9 mouse cellular contexts compared by ENCODE assay signal in genomic region chr5:31194486-31195485, GRCm38 (mm10). TPM values are rescaled to one million over a fixed set of nuclear protein-coding genes. Genes with fewer than 3 reads are reported as not detected.
DNase-seq lines count a peak whose midpoint lies in the region; ATAC-seq and TF ChIP-seq lines count a peak whose summit lies in the region.
"Had no signal": no experiment of that assay in that cellular context is flagged by ENCODE, and none has a peak within 500 bp of the region (broad histone marks: within the 10 kb centered on the region; RNA-seq: fewer than 3 reads in every experiment).

No protein-coding gene starts in this region.

- no peaks in the 10 kb centered on the region for H3K9me3 ChIP-seq in heart, postnatal 0 days (replicated peaks; ENCODE audit: control insufficient read depth, low read length)
- no peaks in the 10 kb centered on the region for H3K9me3 ChIP-seq in embryonic facial prominence, embryonic 12.5 days
- H3K9me3 ChIP-seq in intestine, embryonic 15.5 days, result no peaks in the 10 kb centered on the region
- H3K9me3 ChIP-seq in midbrain, embryonic 16.5 days (replicated peaks; ENCODE audit: control insufficient read depth, low read length, poor library complexity, severe bottlenecking), result no peaks in the 10 kb centered on the region

- peaks cover 15% of the 10 kb centered on the region for H3K4me1 ChIP-seq in heart, postnatal 0 days (ENCODE audit: control insufficient read depth, insufficient read depth)
- peaks cover 18% of the 10 kb centered on the region for H3K4me1 ChIP-seq in embryonic facial prominence, embryonic 12.5 days
- H3K4me1 ChIP-seq in intestine, embryonic 15.5 days (replicated peaks), result peaks cover 17% of the 10 kb centered on the region; the same call in 1 of the 2 replicates
- H3K4me1 ChIP-seq in midbrain, embryonic 16.5 days (ENCODE audit: control insufficient read depth, insufficient read depth, low read length), result peaks cover 20% of the 10 kb centered on the region

- no peak for DNase-seq in heart, postnatal 0 days (ENCODE audit: low spot score)
- no peak for DNase-seq in heart, postnatal 4 days
- DNase-seq in T-cell, adult 2 months (ENCODE audit: low spot score), result no peak
- DNase-seq in adipocyte (ENCODE audit: low spot score), result no peak
- no peak for DNase-seq in kidney, postnatal 25 days
- DNase-seq: kidney, postnatal 4 days had no signal

- H3K4me3 ChIP-seq in heart, postnatal 0 days (ENCODE audit: low read depth, low read length), result no peak overlapping the region
- peak overlapping the region; percentile 82; the same call in 1 of the 2 replicates for H3K4me3 ChIP-seq in embryonic facial prominence, embryonic 12.5 days
- H3K4me3 ChIP-seq in intestine, embryonic 15.5 days (replicated peaks), result peak overlapping the region; percentile 67; the same call in 1 of the 2 replicates
- no peak overlapping the region for H3K4me3 ChIP-seq in midbrain, embryonic 16.5 days (ENCODE audit: low read depth, low read length)

- H3K9ac ChIP-seq in heart, postnatal 0 days (replicated peaks; ENCODE audit: low read depth, low read length), result 0 out of 2 replicates have a peak overlapping the region, but pooled peaks have one; percentile 90
- no peak overlapping the region; the same call in 1 of the 2 replicates for H3K9ac ChIP-seq in embryonic facial prominence, embryonic 12.5 days
- no peak overlapping the region for H3K9ac ChIP-seq in intestine, embryonic 15.5 days
- no peak overlapping the region for H3K9ac ChIP-seq in midbrain, embryonic 16.5 days (ENCODE audit: low read depth, low read length)

- peak overlapping the region; percentile 78 for H3K4me2 ChIP-seq in heart, postnatal 0 days (ENCODE audit: low read depth, low read length)
- H3K4me2 ChIP-seq in embryonic facial prominence, embryonic 12.5 days (replicated peaks), result peak overlapping the region; percentile 91
- H3K4me2 ChIP-seq in intestine, embryonic 15.5 days (replicated peaks), result peak overlapping the region; percentile 80; the same call in 1 of the 2 replicates
- H3K4me2 ChIP-seq in midbrain, embryonic 16.5 days (ENCODE audit: low read length), result peak overlapping the region; percentile 96; the same call in 1 of the 2 replicates

- ATAC-seq in heart, postnatal 0 days (ENCODE audit: insufficient read depth, low read depth), result no peak
- ATAC-seq in embryonic facial prominence, embryonic 12.5 days (ENCODE audit: insufficient number of reproducible peaks, insufficient read depth, low FRiP score, low TSS enrichment), result no peak
- ATAC-seq in intestine, embryonic 15.5 days, result no peak
- no peak for ATAC-seq in midbrain, embryonic 16.5 days

- peaks cover 64% of the 10 kb centered on the region for H3K36me3 ChIP-seq in heart, postnatal 0 days (replicated peaks; ENCODE audit: control insufficient read depth, insufficient read depth, low read length)
- H3K36me3 ChIP-seq in embryonic facial prominence, embryonic 12.5 days, result peaks cover 66% of the 10 kb centered on the region
- H3K36me3 ChIP-seq in intestine, embryonic 15.5 days, result peaks cover 54% of the 10 kb centered on the region
- H3K36me3 ChIP-seq in midbrain, embryonic 16.5 days (ENCODE audit: control insufficient read depth, insufficient read depth, low read length), result peaks cover 56% of the 10 kb centered on the region

- H3K27me3 ChIP-seq in heart, postnatal 0 days (ENCODE audit: control insufficient read depth, insufficient read depth, low read length), result no peaks in the 10 kb centered on the region
- H3K27me3 ChIP-seq in embryonic facial prominence, embryonic 12.5 days, result no peaks in the 10 kb centered on the region
- H3K27me3 ChIP-seq in intestine, embryonic 15.5 days (replicated peaks), result no peaks in the 10 kb centered on the region
- H3K27me3 ChIP-seq in midbrain, embryonic 16.5 days (ENCODE audit: control insufficient read depth, insufficient read depth, low read depth, low read length), result no peaks in the 10 kb centered on the region

- H3K27ac ChIP-seq in heart, postnatal 0 days (ENCODE audit: low read depth), result no peak overlapping the region
- no peak overlapping the region for H3K27ac ChIP-seq in embryonic facial prominence, embryonic 12.5 days
- H3K27ac ChIP-seq in intestine, embryonic 15.5 days, result no peak overlapping the region
- no peak overlapping the region for H3K27ac ChIP-seq in midbrain, embryonic 16.5 days (ENCODE audit: low read length)

- WGBS in heart, postnatal 0 days, result 92% methylated on average over 16 of the region's 16 CpGs
- WGBS in embryonic facial prominence, embryonic 12.5 days, result 93% methylated on average over 16 of the region's 16 CpGs
- WGBS in intestine, embryonic 15.5 days, result 89% methylated on average over 16 of the region's 16 CpGs
- 90% methylated on average over 16 of the region's 16 CpGs for WGBS in midbrain, embryonic 16.5 days

- TF ChIP-seq EP300 in heart, postnatal 0 days (IDR thresholded peaks at IDR 0.05; ENCODE audit: low read depth), result no peak

- TF ChIP-seq CTCF in heart, postnatal 0 days (IDR thresholded peaks at IDR 0.05; ENCODE audit: low read depth), result no peak

RNA-seq across cellular contexts. Expression of gene Eif2b4, which starts 1.6 kb away (rescaled TPM):
- total RNA-seq in heart, postnatal 0 days (2014; rRNA removed; ENCODE audit: low replicate concordance), result 27.1 and 36.7 TPM in 2 replicates
- polyA plus RNA-seq in heart, postnatal 0 days (2015; fragmentation: Nextera tagmentation; extraction: Ambion mirVana), result 60.2 and 60.7 TPM in 2 replicates
- 10 to 100 TPM; 38.6 to 39.4 TPM for total RNA-seq in heart, postnatal 4 days (2021)
- polyA plus RNA-seq in embryonic facial prominence, embryonic 12.5 days (2016; fragmentation: Nextera tagmentation; extraction: Ambion mirVana), result 70.2 and 74.4 TPM in 2 replicates
- polyA plus RNA-seq in intestine, embryonic 15.5 days (2015; fragmentation: Nextera tagmentation; extraction: Ambion mirVana), result 58.0 and 67.3 TPM in 2 replicates
- polyA plus RNA-seq in midbrain, embryonic 16.5 days (2015; fragmentation: Nextera tagmentation; extraction: Ambion mirVana), result 81.5 and 93.8 TPM in 2 replicates

RNA-seq across cellular contexts. Expression of gene Snx17, which starts 1.8 kb away (rescaled TPM):
- total RNA-seq in heart, postnatal 0 days (2014; rRNA removed; ENCODE audit: low replicate concordance), result 120 and 139 TPM in 2 replicates
- polyA plus RNA-seq in heart, postnatal 0 days (2015; fragmentation: Nextera tagmentation; extraction: Ambion mirVana), result 97.9 and 112 TPM in 2 replicates
- 10 to 100 TPM; 88.3 to 88.7 TPM for total RNA-seq in heart, postnatal 4 days (2021)
- polyA plus RNA-seq in embryonic facial prominence, embryonic 12.5 days (2016; fragmentation: Nextera tagmentation; extraction: Ambion mirVana), result 152 TPM in 2 replicates
- polyA plus RNA-seq in intestine, embryonic 15.5 days (2015; fragmentation: Nextera tagmentation; extraction: Ambion mirVana), result 131 and 136 TPM in 2 replicates
- 117 and 125 TPM in 2 replicates for polyA plus RNA-seq in midbrain, embryonic 16.5 days (2015; fragmentation: Nextera tagmentation; extraction: Ambion mirVana)

RNA-seq across cellular contexts. Expression of gene Zfp513, which starts 7.3 kb away (rescaled TPM):
- 2.9 and 30.7 TPM in 2 replicates for total RNA-seq in heart, postnatal 0 days (2014; rRNA removed; ENCODE audit: low replicate concordance)
- polyA plus RNA-seq in heart, postnatal 0 days (2015; fragmentation: Nextera tagmentation; extraction: Ambion mirVana), result 2.9 and 3.4 TPM in 2 replicates
- total RNA-seq in heart, postnatal 4 days (2021), result 10 to 100 TPM; 13.7 to 14.4 TPM
- polyA plus RNA-seq in embryonic facial prominence, embryonic 12.5 days (2016; fragmentation: Nextera tagmentation; extraction: Ambion mirVana), result 18.7 and 20.0 TPM in 2 replicates
- 8.1 and 8.8 TPM in 2 replicates for polyA plus RNA-seq in intestine, embryonic 15.5 days (2015; fragmentation: Nextera tagmentation; extraction: Ambion mirVana)
- polyA plus RNA-seq in midbrain, embryonic 16.5 days (2015; fragmentation: Nextera tagmentation; extraction: Ambion mirVana), result 12.6 and 14.3 TPM in 2 replicates

RNA-seq across cellular contexts. Expression of gene Gtf3c2, which starts 14.8 kb away (rescaled TPM):
- 15.7 and 42.7 TPM in 2 replicates for total RNA-seq in heart, postnatal 0 days (2014; rRNA removed; ENCODE audit: low replicate concordance)
- polyA plus RNA-seq in heart, postnatal 0 days (2015; fragmentation: Nextera tagmentation; extraction: Ambion mirVana), result 18.3 and 20.5 TPM in 2 replicates
- 10 to 100 TPM; 47.3 to 55.7 TPM for total RNA-seq in heart, postnatal 4 days (2021)
- polyA plus RNA-seq in embryonic facial prominence, embryonic 12.5 days (2016; fragmentation: Nextera tagmentation; extraction: Ambion mirVana), result 95.9 and 104 TPM in 2 replicates
- 56.6 and 63.4 TPM in 2 replicates for polyA plus RNA-seq in intestine, embryonic 15.5 days (2015; fragmentation: Nextera tagmentation; extraction: Ambion mirVana)
- polyA plus RNA-seq in midbrain, embryonic 16.5 days (2015; fragmentation: Nextera tagmentation; extraction: Ambion mirVana), result 61.7 and 63.6 TPM in 2 replicates

RNA-seq across cellular contexts. Expression of gene Gm29609, which starts 15.1 kb away (rescaled TPM):
- 6.6 and 9.9 TPM in 2 replicates for total RNA-seq in heart, postnatal 0 days (2014; rRNA removed; ENCODE audit: low replicate concordance)
- polyA plus RNA-seq in heart, postnatal 0 days (2015; fragmentation: Nextera tagmentation; extraction: Ambion mirVana), result 0.80 and 1.1 TPM in 2 replicates
- 1 to 10 TPM in 1 of 2 experiments, under 1 TPM in 1; 0.86 to 1.1 TPM for total RNA-seq in heart, postnatal 4 days (2021)
- 1.3 and 2.3 TPM in 2 replicates for polyA plus RNA-seq in embryonic facial prominence, embryonic 12.5 days (2016; fragmentation: Nextera tagmentation; extraction: Ambion mirVana)
- 2.1 and 2.4 TPM in 2 replicates for polyA plus RNA-seq in intestine, embryonic 15.5 days (2015; fragmentation: Nextera tagmentation; extraction: Ambion mirVana)
- 1.9 and 2.8 TPM in 2 replicates for polyA plus RNA-seq in midbrain, embryonic 16.5 days (2015; fragmentation: Nextera tagmentation; extraction: Ambion mirVana)

Comparison
In these comparisons a context has a peak if more than half of its experiments do, and no peak if none do; other contexts are left out.
1. H3K4me3 ChIP-seq: peak in embryonic facial prominence, embryonic 12.5 days (single experiment) and intestine, embryonic 15.5 days (single experiment); none in heart, postnatal 0 days (single experiment) and midbrain, embryonic 16.5 days (single experiment).
2. Peak in every context shown above with its lines, with median percentiles within 50 percentile points of each other: H3K4me2 ChIP-seq.